Mouse (Mus musculus) erythroblast, embryonic 14.5 days (primary cell): ENCODE measurements around the gene Aars2.

Experiments
- GATA1 ChIP-seq: IDR thresholded peaks from 2 replicates; pipeline ENCODE4 v1.6.1; 2012; ENCODE audit warnings: low read length, inconsistent platforms, mixed read lengths
- TAL1 ChIP-seq: IDR thresholded peaks from 3 replicates; pipeline ENCODE4 v1.6.1; 2012; ENCODE audit warnings: low read length, inconsistent platforms, mixed read lengths

- TF ChIP-seq GATA1: no peak
- no peak for TF ChIP-seq TAL1
Measured at GRCm38 (mm10) chr17:45555452-45556106, 48.9 kb downstream of the Aars2 start, which contains the start of gene Nfkbie.
